Mouse (Mus musculus) left cerebral cortex, postnatal 36 days (tissue): ENCODE data around the gene Wipf2. TPM values are rescaled to one million over a fixed set of nuclear protein-coding genes. Genes with fewer than 3 reads are reported as not detected.
"Not testable (repeated sequence)": the region's sequence is repeated elsewhere in the genome, so short reads cannot be mapped to it uniquely, and the experiment has no call there.

Experiments used
- DNase-seq, 2 experiments: peaks; one replicate each; pipeline ENCODE4 v3.0.0; 2021 to 2022; ENCODE audit warnings: low spot score in 2 of 2, mixed read lengths in 1 of 2
- intact Hi-C: fragments of 180-260 bp; cut with DNase I; formaldehyde crosslinking; loops from one replicate; pipeline ENCODE4 v1.15.1; 2025
- total RNA-seq, 2 experiments: library from RNA; stranded (reverse); gene quantifications; 2 replicates each; pipeline ENCODE4 v1.2.3; 2021

The Wipf2 gene
- total RNA-seq, 2 experiments from 2014 or later, result 67.4 to 74.6 TPM

GRCm38 (mm10) chr11:98905033-98905432 is 41.6 kb downstream of the Wipf2 start:
- no peak for DNase-seq

GRCm38 (mm10) chr11:98905583-98905982 is 42.1 kb downstream of the Wipf2 start:
- DNase-seq, result no peak
- intact Hi-C loops, result loop anchor here (10.0 kb wide), 1 partner anchor 201 kb away; the partner anchor contains the start of gene Csf3

More at GRCm38 (mm10) chr11:98905033-98905432, 41.6 kb downstream of the Wipf2 start:
- intact Hi-C loops, result loop anchor here (10.0 kb wide), 1 partner anchor 200 kb away; the partner anchor contains the start of gene Csf3

GRCm38 (mm10) chr11:98907063-98907436 is 43.6 kb downstream of the Wipf2 start:
- no peak for DNase-seq
- intact Hi-C loops, result loop anchor here (10.0 kb wide), 1 partner anchor 202 kb away; the partner anchor contains the start of gene Csf3

- intact Hi-C loops, result loop anchor here (10.0 kb wide), 1 partner anchor 203 kb away; the partner anchor contains the start of gene Csf3
- peak; percentile 84 to 92 for DNase-seq
Measured at GRCm38 (mm10) chr11:98907437-98908173, 44.2 kb downstream of the Wipf2 start, which contains the start of gene Cdc6. Cdc6 (plus strand) TSS chr11:98907801.

DNA sequence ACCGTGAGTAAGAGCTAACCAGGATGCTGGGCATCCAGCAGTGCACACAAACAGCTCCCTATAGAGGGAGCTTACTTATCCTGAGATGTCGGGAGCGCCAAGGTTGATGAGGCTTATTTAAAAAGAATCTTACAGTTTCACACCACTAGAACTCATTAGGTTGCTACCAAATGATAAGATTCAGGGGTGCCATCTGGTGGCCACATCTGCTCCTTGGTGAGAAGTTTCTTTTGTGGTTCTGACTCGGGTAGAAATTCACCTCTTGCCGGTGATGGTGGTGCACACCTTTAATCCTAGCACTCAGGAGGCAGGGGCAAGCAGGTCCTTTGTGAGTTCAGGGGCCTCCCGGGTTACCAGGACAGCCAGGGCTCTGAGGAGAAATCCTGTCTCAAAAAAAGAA is 46.2 kb downstream of the Wipf2 start:
- intact Hi-C loops, result loop anchor here (1.0 to 10.0 kb wide), 2 partner anchors 46 to 205 kb away; partner anchors contain the start of genes Csf3 and Wipf2
- DNase-seq, result peak; percentile 39 to 61

- intact Hi-C loops, result no loop called here
- no peak for DNase-seq
Measured at GRCm38 (mm10) chr11:98910415-98910814, 47.0 kb downstream of the Wipf2 start.

DNA sequence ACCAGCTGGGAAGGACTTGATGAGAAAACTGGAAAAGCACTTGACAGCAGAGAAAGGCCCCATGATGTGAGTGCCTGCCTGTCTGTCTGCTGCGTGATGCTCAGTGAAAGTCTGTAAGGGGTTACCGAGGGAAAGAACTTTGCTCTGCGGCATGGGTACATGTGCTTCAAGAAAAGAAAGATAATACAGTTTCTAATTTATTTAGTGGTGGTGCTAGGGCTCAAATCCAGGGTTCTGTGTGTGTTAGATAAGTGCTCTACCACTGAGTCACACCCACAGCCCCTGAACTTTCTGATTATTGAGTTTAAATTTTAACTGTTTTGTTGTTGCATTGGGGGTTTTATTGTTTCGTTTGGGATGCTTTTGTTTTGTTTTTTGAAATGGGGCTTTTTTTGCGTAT is 48.1 kb downstream of the Wipf2 start:
- no peak for DNase-seq
- intact Hi-C loops, result no loop called here

GRCm38 (mm10) chr11:98914196-98914595 is 50.8 kb downstream of the Wipf2 start:
- no peak for DNase-seq
- intact Hi-C loops, result no loop called here

- DNase-seq, intact Hi-C loops: not testable (repeated sequence)
Measured at GRCm38 (mm10) chr11:98916376-98916775, 52.9 kb downstream of the Wipf2 start.

- DNase-seq, result no peak
- intact Hi-C loops, result no loop called here
Measured at GRCm38 (mm10) chr11:98917428-98918005, 54.1 kb downstream of the Wipf2 start.

DNA sequence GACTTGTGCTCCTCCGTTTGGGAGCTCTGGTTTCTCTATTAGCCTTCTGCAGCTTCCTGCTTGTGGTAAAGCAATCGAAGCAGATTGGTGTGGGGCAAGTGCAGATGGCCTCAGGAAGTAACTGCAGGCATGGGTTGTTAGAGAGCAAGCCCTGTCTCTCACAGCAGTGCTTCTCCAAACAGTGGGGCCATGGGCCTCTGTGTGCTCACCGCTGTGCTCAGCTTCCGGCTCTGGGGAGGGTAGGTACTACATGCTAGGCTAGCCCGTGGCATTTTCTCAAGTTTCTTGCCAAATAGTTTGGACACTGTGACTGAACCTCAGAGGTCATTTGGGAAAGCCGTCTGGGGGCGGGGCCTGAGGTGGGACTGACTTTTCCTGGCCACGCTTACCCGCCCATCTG is 54.8 kb downstream of the Wipf2 start:
- DNase-seq, result no peak
- intact Hi-C loops, result no loop called here

DNA sequence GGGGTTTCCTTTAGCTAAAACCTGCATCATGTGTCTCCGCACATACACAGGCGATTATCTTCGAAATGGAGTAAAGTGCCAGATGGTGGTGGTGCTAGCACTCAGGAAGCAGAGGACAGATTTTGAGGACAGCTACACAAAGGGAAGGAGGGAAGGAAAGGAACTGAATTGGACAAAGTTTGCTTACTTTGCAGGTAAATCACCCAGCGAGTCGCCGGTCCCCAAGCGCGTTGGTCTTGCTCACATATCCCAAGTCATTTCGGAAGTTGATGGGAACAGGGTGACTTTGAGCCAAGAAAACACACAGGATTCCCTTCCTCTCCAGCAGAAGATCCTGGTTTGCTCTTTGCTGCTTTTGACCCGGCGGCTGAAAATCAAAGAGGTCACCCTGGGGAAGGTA is 55.6 kb downstream of the Wipf2 start:
- intact Hi-C loops, result no loop called here
- DNase-seq, result no peak

- DNase-seq, result not testable (repeated sequence)
- intact Hi-C loops, result loop anchor here (1.0 to 5.0 kb wide), 2 partner anchors 50 to 230 kb away; no protein-coding TSS in a partner anchor
Measured at GRCm38 (mm10) chr11:98921813-98922212, 58.4 kb downstream of the Wipf2 start.

DNA sequence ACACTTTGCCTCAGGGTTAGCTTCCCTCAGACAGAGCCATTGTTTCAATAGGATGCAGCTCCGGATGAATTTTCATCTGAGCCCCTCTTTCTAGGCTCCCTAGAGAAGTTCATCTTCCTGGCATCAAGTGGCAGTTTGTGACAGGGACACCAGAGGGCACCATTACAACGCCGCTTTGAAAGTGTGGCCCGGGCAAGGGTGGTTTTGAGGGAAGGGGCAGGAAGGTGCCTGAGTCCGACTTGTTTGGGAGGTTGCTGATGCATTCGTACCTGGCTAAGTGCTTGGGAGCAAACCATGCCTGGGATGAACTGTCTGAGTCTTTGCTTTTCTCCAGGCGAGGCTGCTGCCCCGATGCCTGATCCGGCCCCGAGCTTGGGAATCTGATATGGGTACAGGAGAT is 58.9 kb downstream of the Wipf2 start:
- intact Hi-C loops, result loop anchor here (1.0 to 5.0 kb wide), 2 partner anchors 50 to 230 kb away; no protein-coding TSS in a partner anchor
- not testable (repeated sequence) for DNase-seq

- intact Hi-C loops, result loop anchor here (1.0 to 5.0 kb wide), 2 partner anchors 49 to 229 kb away; no protein-coding TSS in a partner anchor
- DNase-seq, result not testable (repeated sequence)
Measured at GRCm38 (mm10) chr11:98922851-98923711, 59.6 kb downstream of the Wipf2 start.

DNA sequence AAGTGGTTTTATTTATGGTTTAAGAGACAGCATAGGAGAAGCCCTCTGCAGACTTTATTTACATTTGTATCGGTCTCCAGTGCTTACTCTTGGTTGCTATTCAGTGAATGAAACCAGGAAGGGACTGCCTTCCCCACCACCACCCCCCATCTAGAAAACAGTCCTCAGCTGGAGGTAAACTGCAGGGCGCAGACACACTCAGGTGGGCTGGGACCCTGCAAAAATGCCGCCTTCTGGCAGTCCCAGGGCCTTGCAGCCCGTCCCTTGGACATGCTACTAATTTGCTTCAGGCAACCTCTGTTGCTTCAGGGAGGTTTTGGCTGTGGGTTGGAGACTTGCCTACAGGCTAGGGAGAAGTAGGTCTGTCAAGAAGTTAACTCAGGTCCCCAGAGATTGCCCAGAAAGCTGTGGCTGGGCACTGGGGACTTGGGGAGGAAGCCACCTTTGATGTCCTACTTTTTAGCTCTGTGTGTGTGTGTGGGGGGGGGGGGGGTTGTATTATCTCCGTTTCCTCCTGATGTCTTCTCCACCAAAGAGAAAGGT is 61.3 kb downstream of the Wipf2 start:
- no peak for DNase-seq
- intact Hi-C loops, result loop anchor here (5.0 kb wide), 2 partner anchors 113 to 228 kb away; no protein-coding TSS in a partner anchor

DNA sequence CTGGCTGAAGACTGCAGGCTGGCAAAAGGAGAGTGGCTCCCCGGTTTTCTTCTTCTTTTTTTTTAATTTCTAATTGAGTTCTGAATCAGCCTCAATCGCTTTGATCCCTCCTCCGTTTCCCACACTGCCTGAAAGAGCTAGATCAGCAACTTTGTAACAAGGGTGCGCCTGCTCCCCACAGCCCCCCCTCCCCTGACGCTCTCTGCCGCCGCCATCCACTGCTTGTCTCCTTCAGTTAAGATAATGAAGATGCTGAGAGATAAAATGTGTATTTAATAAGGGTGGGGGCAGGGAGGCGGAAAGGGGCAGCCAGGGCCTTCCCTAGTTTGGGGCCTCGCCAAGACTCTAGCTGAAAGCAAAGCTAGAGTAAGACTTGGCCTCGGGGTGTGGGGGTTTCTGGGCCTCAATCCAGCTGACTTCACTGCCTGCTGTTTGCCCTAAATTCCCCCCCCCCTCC is 61.9 kb downstream of the Wipf2 start:
- intact Hi-C loops, result loop anchor here (5.0 kb wide), 1 partner anchor 112 kb away; no protein-coding TSS in a partner anchor
- DNase-seq, result no peak

- no peak for DNase-seq
- intact Hi-C loops, result loop anchor here (5.0 kb wide), 1 partner anchor 111 kb away; no protein-coding TSS in a partner anchor
Measured at GRCm38 (mm10) chr11:98925868-98926311, 62.5 kb downstream of the Wipf2 start.

GRCm38 (mm10) chr11:98926553-98926952 is 63.1 kb downstream of the Wipf2 start:
- DNase-seq, result no peak
- intact Hi-C loops, result loop anchor here (5.0 kb wide), 1 partner anchor 111 kb away; no protein-coding TSS in a partner anchor
